Mouse (Mus musculus): ENCODE measurements at regions not wholly inside any gene's neighbourhood (a gene's known extent, or its start where the extent isn't known, plus 50 kb on each side); places are given as distances from the start of the nearest gene placed in this dataset.

- H3K27ac ChIP-seq = no peak overlapping the region
- no peak overlapping the region for H3K4me3 ChIP-seq
- ATAC-seq (replicated peaks) = no peak
- H3K4me1 ChIP-seq = no peaks in the 10 kb centered on the region
- no peak overlapping the region for H3K9ac ChIP-seq
- no peaks in the 10 kb centered on the region for H3K9me3 ChIP-seq
- H3K4me2 ChIP-seq = no peak overlapping the region
- no peaks in the 10 kb centered on the region for H3K36me3 ChIP-seq (replicated peaks)
- H3K27me3 ChIP-seq (replicated peaks) = no peaks in the 10 kb centered on the region
Observed at GRCm38 (mm10) chr13:101026043-101026442, 192.8 kb upstream of the Slc30a5 start.

DNA sequence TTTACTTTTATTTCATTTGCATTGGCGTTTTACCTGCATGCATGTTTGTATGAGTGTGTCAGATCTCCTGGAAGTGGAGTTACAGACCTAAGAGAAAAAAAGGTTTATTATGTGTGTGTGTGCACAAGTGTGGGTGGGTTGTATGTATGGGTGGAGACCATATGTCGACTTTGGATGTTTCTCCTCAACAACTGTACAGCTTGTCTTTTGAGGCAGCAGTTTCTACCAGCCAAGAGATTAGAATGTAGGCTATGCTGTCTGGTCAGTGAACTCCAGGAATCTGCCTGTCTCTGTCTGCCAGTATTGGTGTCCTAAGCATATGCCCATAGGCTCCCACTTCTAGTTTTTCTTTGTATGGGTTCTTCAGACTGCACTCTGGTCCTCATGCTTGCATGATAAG, 192.3 kb upstream of the Slc30a5 start:
- no peak for ATAC-seq (replicated peaks)
- H3K4me2 ChIP-seq = no peak overlapping the region

DNA sequence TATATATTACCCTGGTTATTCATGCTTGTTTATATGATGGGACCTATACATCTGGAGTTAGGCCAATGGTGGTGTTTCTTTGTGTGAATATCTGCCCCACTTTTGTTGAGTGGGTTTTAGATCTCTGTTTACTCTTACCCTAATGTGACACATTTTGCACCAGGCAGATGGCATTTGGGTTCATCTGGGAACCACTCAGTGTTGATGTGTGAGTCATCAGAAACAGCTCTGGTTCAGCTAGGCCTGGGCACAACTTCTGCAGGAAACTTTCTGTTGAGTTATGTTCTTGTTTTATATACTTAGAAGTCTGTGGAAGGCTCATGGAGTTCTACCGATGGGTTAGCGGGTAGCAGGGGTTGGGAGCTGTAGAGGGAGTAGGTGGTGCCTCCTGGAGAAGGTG, 191.7 kb upstream of the Slc30a5 start:
- H3K9me3 ChIP-seq = no peaks in the 10 kb centered on the region
- H3K27me3 ChIP-seq (replicated peaks) = no peaks in the 10 kb centered on the region
- no peaks in the 10 kb centered on the region for H3K4me1 ChIP-seq
- no peak overlapping the region for H3K4me3 ChIP-seq
- H3K4me2 ChIP-seq = no peak overlapping the region
- no peaks in the 10 kb centered on the region for H3K36me3 ChIP-seq (replicated peaks)
- H3K9ac ChIP-seq = no peak overlapping the region
- WGBS = 97% methylated on average over 2 of the region's 2 CpGs
- H3K27ac ChIP-seq = no peak overlapping the region
- ATAC-seq (replicated peaks) = no peak

More for the DNA sequence above, 192.3 kb upstream of the Slc30a5 start:
- H3K9me3 ChIP-seq = no peaks in the 10 kb centered on the region
- H3K27me3 ChIP-seq (replicated peaks) = no peaks in the 10 kb centered on the region
- H3K9ac ChIP-seq = no peak overlapping the region
- 87% methylated on average over 2 of the region's 2 CpGs for WGBS
- no peaks in the 10 kb centered on the region for H3K36me3 ChIP-seq (replicated peaks)
- H3K27ac ChIP-seq = no peak overlapping the region
- no peak overlapping the region for H3K4me3 ChIP-seq
- H3K4me1 ChIP-seq = no peaks in the 10 kb centered on the region

GRCm38 (mm10) chr13:101019272-101019676, 186.0 kb upstream of the Slc30a5 start:
- 45% methylated on average over 7 of the region's 7 CpGs for WGBS

GRCm38 (mm10) chr13:101017041-101017440, 183.8 kb upstream of the Slc30a5 start:
- Histone ChIP-seq H3K4me1 (no peaks in the 10 kb centered on the region), H3K9me3 (no peaks in the 10 kb centered on the region), H3K4me3 (no peak overlapping the region), H3K36me3 (replicated peaks) (no peaks in the 10 kb centered on the region), H3K9ac (no peak overlapping the region), H3K27me3 (replicated peaks) (no peaks in the 10 kb centered on the region), H3K4me2 (no peak overlapping the region), H3K27ac (no peak overlapping the region)
- 84% methylated on average over 6 of the region's 6 CpGs for WGBS
- ATAC-seq (replicated peaks) = no peak

More at GRCm38 (mm10) chr13:101019272-101019676, 186.0 kb upstream of the Slc30a5 start:
- Histone ChIP-seq H3K9me3 (no peaks in the 10 kb centered on the region), H3K4me1 (no peaks in the 10 kb centered on the region), H3K9ac (no peak overlapping the region), H3K4me3 (no peak overlapping the region), H3K27ac (no peak overlapping the region), H3K27me3 (replicated peaks) (no peaks in the 10 kb centered on the region), H3K36me3 (replicated peaks) (no peaks in the 10 kb centered on the region), H3K4me2 (no peak overlapping the region)
- peak; percentile 81 for ATAC-seq (replicated peaks)

- no peaks in the 10 kb centered on the region for H3K4me1 ChIP-seq
- H3K27ac ChIP-seq = no peak overlapping the region
- no peaks in the 10 kb centered on the region for H3K27me3 ChIP-seq (replicated peaks)
- H3K9me3 ChIP-seq = no peaks in the 10 kb centered on the region
- no peaks in the 10 kb centered on the region for H3K36me3 ChIP-seq (replicated peaks)
- H3K4me3 ChIP-seq = no peak overlapping the region
- no peak for ATAC-seq (replicated peaks)
- no peak overlapping the region for H3K4me2 ChIP-seq
- H3K9ac ChIP-seq = no peak overlapping the region
- 84% methylated on average over 1 of the region's 1 CpGs for WGBS
Observed at GRCm38 (mm10) chr13:101016181-101016580, 183.0 kb upstream of the Slc30a5 start.

DNA sequence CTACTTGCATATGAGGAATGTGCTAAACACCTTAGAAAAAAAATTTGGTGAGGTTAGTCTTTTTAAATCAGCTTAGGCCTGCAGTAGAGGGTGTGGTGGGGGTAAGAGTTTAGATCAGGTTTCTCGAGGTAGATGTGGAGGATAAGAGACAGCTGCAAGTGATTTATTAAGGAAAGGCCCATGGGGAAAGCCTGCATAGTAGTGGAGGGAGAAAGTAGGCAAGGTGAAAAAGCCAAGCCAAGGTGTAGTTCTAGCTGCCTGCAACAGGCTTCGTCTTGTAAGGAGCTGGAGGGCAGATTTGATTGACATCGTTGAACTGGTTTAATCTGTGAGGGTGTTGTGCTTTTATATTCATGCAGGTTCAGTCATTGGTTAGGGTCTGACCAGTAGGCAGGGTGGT, 182.2 kb upstream of the Slc30a5 start:
- no peak overlapping the region for H3K9ac ChIP-seq
- H3K36me3 ChIP-seq (replicated peaks) = no peaks in the 10 kb centered on the region
- H3K4me1 ChIP-seq = no peaks in the 10 kb centered on the region
- no peak overlapping the region for H3K4me2 ChIP-seq
- no peaks in the 10 kb centered on the region for H3K9me3 ChIP-seq
- H3K4me3 ChIP-seq = no peak overlapping the region
- 80% methylated on average over 3 of the region's 3 CpGs for WGBS
- ATAC-seq (replicated peaks) = no peak
- H3K27ac ChIP-seq = no peak overlapping the region
- H3K27me3 ChIP-seq (replicated peaks) = no peaks in the 10 kb centered on the region

- H3K4me3 ChIP-seq = no peak overlapping the region
- ATAC-seq (replicated peaks) = no peak
- H3K27ac ChIP-seq = no peak overlapping the region
- no peak overlapping the region for H3K9ac ChIP-seq
- H3K9me3 ChIP-seq = no peaks in the 10 kb centered on the region
- no peaks in the 10 kb centered on the region for H3K36me3 ChIP-seq (replicated peaks)
- WGBS = 92% methylated on average over 2 of the region's 2 CpGs
- no peaks in the 10 kb centered on the region for H3K4me1 ChIP-seq
- no peaks in the 10 kb centered on the region for H3K27me3 ChIP-seq (replicated peaks)
- H3K4me2 ChIP-seq = no peak overlapping the region
Observed at GRCm38 (mm10) chr13:101013604-101014003, 180.4 kb upstream of the Slc30a5 start.

GRCm38 (mm10) chr13:100990646-100991045, 157.4 kb upstream of the Slc30a5 start:
- Histone ChIP-seq H3K4me2 (no peak overlapping the region), H3K9ac (no peak overlapping the region), H3K4me1 (no peaks in the 10 kb centered on the region), H3K27me3 (replicated peaks) (no peaks in the 10 kb centered on the region), H3K9me3 (no peaks in the 10 kb centered on the region), H3K27ac (no peak overlapping the region), H3K4me3 (no peak overlapping the region), H3K36me3 (replicated peaks) (no peaks in the 10 kb centered on the region)
- ATAC-seq (replicated peaks) = no peak
- WGBS = 90% methylated on average over 2 of the region's 2 CpGs

- H3K4me2 ChIP-seq = no peak overlapping the region
- H3K4me1 ChIP-seq = no peaks in the 10 kb centered on the region
- ATAC-seq (replicated peaks) = peak; percentile 27; the same call in 1 of the 2 replicates
- no peak overlapping the region for H3K9ac ChIP-seq
- no peak overlapping the region for H3K4me3 ChIP-seq
- H3K9me3 ChIP-seq = no peaks in the 10 kb centered on the region
- H3K27ac ChIP-seq = no peak overlapping the region
- 69% methylated on average over 13 of the region's 13 CpGs for WGBS
- H3K27me3 ChIP-seq (replicated peaks) = no peaks in the 10 kb centered on the region
- H3K36me3 ChIP-seq (replicated peaks) = no peaks in the 10 kb centered on the region
Observed at GRCm38 (mm10) chr13:100988671-100989531, 155.7 kb upstream of the Slc30a5 start.

- no peak overlapping the region for H3K9ac ChIP-seq
- H3K4me1 ChIP-seq = no peaks in the 10 kb centered on the region
- H3K36me3 ChIP-seq (replicated peaks) = no peaks in the 10 kb centered on the region
- ATAC-seq (replicated peaks) = no peak
- H3K27me3 ChIP-seq (replicated peaks) = no peaks in the 10 kb centered on the region
- 93% methylated on average over 5 of the region's 5 CpGs for WGBS
- H3K27ac ChIP-seq = no peak overlapping the region
- no peak overlapping the region for H3K4me3 ChIP-seq
- H3K4me2 ChIP-seq = no peak overlapping the region
- no peaks in the 10 kb centered on the region for H3K9me3 ChIP-seq
Observed at GRCm38 (mm10) chr13:100988116-100988515, 154.9 kb upstream of the Slc30a5 start.

GRCm38 (mm10) chr13:100975741-100976140, 142.5 kb upstream of the Slc30a5 start:
- Histone ChIP-seq H3K9ac (no peak overlapping the region), H3K4me2 (no peak overlapping the region), H3K4me1 (no peaks in the 10 kb centered on the region), H3K27me3 (replicated peaks) (no peaks in the 10 kb centered on the region), H3K9me3 (no peaks in the 10 kb centered on the region), H3K4me3 (no peak overlapping the region), H3K27ac (no peak overlapping the region), H3K36me3 (replicated peaks) (no peaks in the 10 kb centered on the region)
- ATAC-seq (replicated peaks) = no peak
- 83% methylated on average over 3 of the region's 3 CpGs for WGBS
